Mouse (Mus musculus) testis, adult 2 months (tissue): ENCODE results near the gene Wbp4.

Experiments used
- CTCF ChIP-seq: fragments of 200-500 bp; IDR thresholded peaks from 2 replicates; pipeline ENCODE4 v1.5.1; 2012; ENCODE audit warnings: low read depth, mild to moderate bottlenecking, inconsistent platforms, low read length, moderate library complexity; ENCODE audit not compliant: control insufficient read depth, insufficient read depth, insufficient replicate concordance
- POLR2A ChIP-seq: fragments of 200-500 bp; IDR thresholded peaks from 2 replicates; pipeline ENCODE4 v1.6.1; 2012; ENCODE audit warnings: low read depth, mild to moderate bottlenecking, inconsistent platforms, low read length, moderate library complexity; ENCODE audit not compliant: control insufficient read depth

GRCm38 (mm10) chr14:79519663-79519975, 38.3 kb upstream of the Wbp4 start:
- TF ChIP-seq CTCF (no peak), POLR2A (no peak)
